Mouse (Mus musculus) liver, embryonic 15.5 days (tissue): ENCODE results near the gene Ephb1. TPM values are rescaled to one million over a fixed set of nuclear protein-coding genes. Genes with fewer than 3 reads are reported as not detected.

Source experiments
- ATAC-seq: fragments of 200-750 bp; cut with Nextera tagmentation; 2 replicates; pipeline ENCODE4 v1.8.0; 2017; ENCODE audit warnings: moderate number of reproducible peaks, mild to moderate bottlenecking, moderate library complexity; ENCODE audit not compliant: insufficient read depth
- H3K27ac ChIP-seq: fragments of 300-500 bp; sonication (generic); replicated peaks from 2 replicates; pipeline ENCODE4 v1.5.1; 2015; ENCODE audit warnings: mild to moderate bottlenecking, inconsistent platforms
- H3K27me3 ChIP-seq: fragments of 300-500 bp; sonication (generic); 2 replicates; pipeline ENCODE4 v1.6.1; 2015; ENCODE audit warnings: mild to moderate bottlenecking, inconsistent platforms
- H3K36me3 ChIP-seq: fragments of 300-500 bp; sonication (generic); replicated peaks from 2 replicates; pipeline ENCODE4 v1.6.1; 2015; ENCODE audit warnings: moderate library complexity, mild to moderate bottlenecking, inconsistent platforms
- H3K4me1 ChIP-seq: fragments of 300-500 bp; sonication (generic); replicated peaks from 2 replicates; pipeline ENCODE4 v1.6.1; 2015; ENCODE audit warnings: inconsistent platforms
- H3K4me2 ChIP-seq: fragments of 300-500 bp; sonication (generic); 2 replicates; pipeline ENCODE4 v1.6.1; 2015; ENCODE audit warnings: moderate library complexity, mild to moderate bottlenecking, inconsistent platforms
- H3K4me3 ChIP-seq: fragments of 300-500 bp; sonication (generic); replicated peaks from 2 replicates; pipeline ENCODE4 v1.5.1; 2015; ENCODE audit warnings: mild to moderate bottlenecking, inconsistent platforms
- H3K9ac ChIP-seq: fragments of 300-500 bp; sonication (generic); 2 replicates; pipeline ENCODE4 v1.6.1; 2015; ENCODE audit warnings: moderate library complexity, mild to moderate bottlenecking, inconsistent platforms
- H3K9me3 ChIP-seq: fragments of 300-500 bp; sonication (generic); replicated peaks from 2 replicates; pipeline ENCODE4 v1.6.1; 2016; ENCODE audit warnings: inconsistent platforms
- WGBS: fragments of 180-500 bp; shearing (Covaris S2); methylation state at CpG from one replicate; pipeline ENCODE4 v1.1.7; 2015; ENCODE audit warnings: mixed read lengths; ENCODE audit not compliant: insufficient replicate concordance; 5-methylcytosine and 5-hydroxymethylcytosine counted together
- polyA plus RNA-seq: library from polyadenylated mRNA; unstranded; fragments of >200 nt; fragmentation: Nextera tagmentation; extraction: Ambion mirVana; gene quantifications from 2 replicates; pipeline ENCODE4 v1.2.1, GENCODE M21; 2015

Gene Ephb1
- polyA plus RNA-seq, 1 experiment from 2014 or later, result 0.20 TPM

DNA sequence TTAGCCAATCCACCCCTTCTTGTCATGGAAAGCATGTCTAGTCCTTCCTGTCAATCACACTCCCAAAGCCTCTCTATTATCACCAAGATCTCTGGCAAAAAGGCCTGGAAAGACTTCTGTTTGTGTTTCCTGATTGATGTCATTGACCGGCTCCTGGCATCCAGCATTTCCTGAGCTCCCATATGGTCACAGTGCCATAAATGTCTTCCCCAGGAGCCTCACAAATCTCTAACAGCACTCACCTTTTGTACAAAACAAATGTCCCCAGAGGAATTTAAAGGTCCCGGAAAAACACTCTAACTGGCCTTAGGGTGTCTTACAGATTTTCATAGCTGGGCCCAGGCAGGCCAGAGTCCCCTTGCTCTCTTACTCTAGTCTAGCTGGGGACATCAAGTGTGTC is 112.9 kb downstream of the Ephb1 start:
- WGBS, result 55% methylated on average over 2 of the region's 2 CpGs
- Histone ChIP-seq H3K4me1 (no peaks in the 10 kb centered on the region), H3K27ac (no peak overlapping the region), H3K4me3 (no peak overlapping the region), H3K27me3 (no peaks in the 10 kb centered on the region), H3K36me3 (no peaks in the 10 kb centered on the region), H3K9ac (no peak overlapping the region), H3K4me2 (no peak overlapping the region), H3K9me3 (no peaks in the 10 kb centered on the region)
- no peak for ATAC-seq

DNA sequence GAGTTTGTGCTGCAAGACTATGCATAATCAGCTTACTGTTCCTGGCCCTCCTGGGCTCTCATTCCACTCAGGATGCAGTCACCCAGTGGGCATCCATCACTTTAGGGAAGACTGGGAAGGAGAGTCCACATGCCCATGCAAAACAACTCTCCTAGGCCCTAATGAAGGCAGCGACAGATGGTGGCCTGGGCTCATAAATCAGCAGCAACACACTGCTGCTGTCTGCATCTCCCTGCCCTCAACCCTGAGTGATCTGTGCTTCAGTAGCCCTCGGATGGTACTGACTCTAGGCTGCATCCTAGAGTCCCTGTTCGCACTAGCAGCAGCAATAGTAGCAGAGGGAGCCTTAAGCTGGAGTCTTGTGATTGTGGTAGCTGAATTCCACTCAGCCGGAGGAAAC is 114.3 kb downstream of the Ephb1 start:
- Histone ChIP-seq H3K27me3 (no peaks in the 10 kb centered on the region), H3K4me2 (no peak overlapping the region), H3K27ac (no peak overlapping the region), H3K9ac (no peak overlapping the region), H3K9me3 (no peaks in the 10 kb centered on the region), H3K4me1 (no peaks in the 10 kb centered on the region), H3K4me3 (no peak overlapping the region), H3K36me3 (no peaks in the 10 kb centered on the region)
- 47% methylated on average over 4 of the region's 4 CpGs for WGBS
- ATAC-seq, result no peak

DNA sequence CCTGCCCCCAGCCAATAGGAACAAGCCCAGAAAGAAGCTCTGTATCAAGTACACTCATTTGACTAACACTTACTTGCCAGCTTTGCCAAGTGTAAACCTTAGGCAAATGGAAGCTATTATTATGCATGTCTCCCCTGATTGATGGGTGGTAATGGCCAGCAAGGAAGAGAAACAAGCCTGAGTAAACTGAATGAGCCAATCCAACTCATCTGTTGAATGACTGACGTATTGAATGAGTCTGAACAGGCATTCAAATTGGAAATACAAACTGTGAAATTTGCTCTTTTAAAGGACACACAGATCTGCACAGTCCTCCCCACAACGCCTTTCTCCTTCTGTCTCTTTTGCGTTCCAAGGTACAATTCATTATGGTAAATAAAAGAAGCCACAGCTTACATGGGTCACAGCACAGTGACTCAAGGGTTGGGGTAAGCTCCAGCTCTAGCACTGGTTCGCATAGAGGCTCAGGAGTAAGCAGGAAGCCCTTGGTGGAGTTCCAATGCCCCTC is 119.0 kb downstream of the Ephb1 start:
- Histone ChIP-seq H3K27me3 (no peaks in the 10 kb centered on the region), H3K9ac (no peak overlapping the region), H3K36me3 (no peaks in the 10 kb centered on the region), H3K9me3 (no peaks in the 10 kb centered on the region), H3K4me2 (no peak overlapping the region), H3K27ac (no peak overlapping the region), H3K4me1 (no peaks in the 10 kb centered on the region), H3K4me3 (no peak overlapping the region)
- WGBS, result 52% methylated on average over 4 of the region's 4 CpGs
- ATAC-seq, result no peak

DNA sequence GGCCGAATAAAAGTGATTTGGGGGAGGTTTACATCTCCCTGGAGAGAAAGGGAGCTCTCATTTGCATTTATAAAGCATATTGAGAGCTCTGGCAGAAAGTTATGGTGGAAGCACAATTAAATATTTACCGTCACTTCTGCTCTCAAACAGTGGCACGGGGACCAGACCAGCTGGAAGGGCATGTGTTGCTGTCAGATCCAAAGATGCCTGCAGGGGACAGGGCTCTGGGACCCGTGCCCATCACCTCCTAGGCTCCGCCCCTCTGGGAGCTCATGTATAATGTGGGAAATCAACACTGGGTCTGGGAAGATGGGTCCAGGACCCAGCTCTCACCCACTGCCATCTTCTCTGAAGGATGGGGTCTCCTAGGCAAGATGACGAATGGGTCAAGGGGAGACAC is 123.2 kb downstream of the Ephb1 start:
- H3K27me3 ChIP-seq, result no peaks in the 10 kb centered on the region
- H3K4me1 ChIP-seq, result no peaks in the 10 kb centered on the region
- H3K9ac ChIP-seq, result no peak overlapping the region
- H3K4me2 ChIP-seq, result no peak overlapping the region
- no peaks in the 10 kb centered on the region for H3K9me3 ChIP-seq
- no peaks in the 10 kb centered on the region for H3K36me3 ChIP-seq
- H3K4me3 ChIP-seq, result no peak overlapping the region
- WGBS, result 49% methylated on average over 6 of the region's 6 CpGs
- H3K27ac ChIP-seq, result no peak overlapping the region
- ATAC-seq, result no peak

DNA sequence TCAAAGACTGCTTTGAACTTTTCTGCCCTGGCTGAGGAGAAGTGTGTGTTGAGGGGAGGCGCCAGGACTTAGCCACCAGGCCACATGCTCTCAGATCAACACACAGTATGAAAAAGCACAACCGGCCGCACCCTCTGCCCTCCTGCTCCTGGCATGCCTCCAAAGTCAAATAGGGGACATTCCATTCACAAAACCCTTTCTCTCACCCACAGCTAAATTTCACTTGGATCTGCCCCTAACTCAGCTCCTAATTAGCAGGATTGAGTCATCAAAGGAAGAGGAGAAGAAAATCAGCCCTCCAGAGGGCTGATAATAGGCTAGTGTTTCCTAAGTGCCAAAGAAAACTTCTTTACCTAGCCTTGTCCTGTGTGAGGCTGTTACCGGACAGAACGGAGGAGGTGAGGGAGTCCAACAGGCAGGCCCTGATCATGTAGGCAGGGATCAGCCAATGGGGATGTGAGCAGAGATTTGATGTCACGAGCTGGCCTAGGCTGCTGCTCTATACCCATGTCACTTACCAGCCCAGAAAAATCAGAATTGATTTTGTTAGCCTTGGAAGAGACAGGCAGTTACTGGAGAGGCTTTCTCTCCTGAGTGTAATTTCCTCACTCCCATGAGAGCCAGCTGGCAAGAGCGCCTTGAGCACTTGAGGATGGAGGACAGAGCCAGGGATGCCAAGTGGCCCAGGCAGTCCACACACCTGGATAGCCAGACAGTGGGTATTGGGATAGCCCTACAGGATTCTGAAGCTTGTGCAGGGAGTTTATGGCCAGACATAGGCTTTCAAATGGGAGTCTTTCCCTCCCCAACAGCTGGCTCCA is 137.5 kb downstream of the Ephb1 start:
- H3K36me3 ChIP-seq, result no peaks in the 10 kb centered on the region
- no peak for ATAC-seq
- H3K4me1 ChIP-seq, result no peaks in the 10 kb centered on the region
- H3K4me2 ChIP-seq, result no peak overlapping the region
- no peaks in the 10 kb centered on the region for H3K27me3 ChIP-seq
- no peaks in the 10 kb centered on the region for H3K9me3 ChIP-seq
- H3K4me3 ChIP-seq, result no peak overlapping the region
- H3K9ac ChIP-seq, result no peak overlapping the region
- WGBS, result 57% methylated on average over 7 of the region's 7 CpGs
- H3K27ac ChIP-seq, result no peak overlapping the region

DNA sequence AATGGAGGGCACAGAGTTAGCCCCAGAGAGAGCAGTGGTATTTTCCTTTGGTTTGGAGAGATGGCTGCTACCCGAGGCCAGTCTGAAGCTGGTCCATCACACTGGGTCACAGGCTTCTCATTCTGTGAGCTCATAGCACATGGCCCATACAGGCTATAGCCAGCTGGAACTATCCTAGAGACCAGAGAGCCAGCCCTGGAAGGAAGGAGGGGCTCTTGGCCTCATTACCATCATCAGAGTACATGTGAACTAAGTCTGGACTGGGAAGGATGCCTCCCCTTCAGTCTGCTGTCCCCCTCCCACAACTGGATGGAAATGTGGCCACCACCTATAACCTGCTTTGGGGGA is 142.5 kb downstream of the Ephb1 start:
- Histone ChIP-seq H3K4me3 (no peak overlapping the region), H3K9ac (no peak overlapping the region), H3K4me1 (no peaks in the 10 kb centered on the region), H3K9me3 (no peaks in the 10 kb centered on the region), H3K36me3 (no peaks in the 10 kb centered on the region), H3K4me2 (no peak overlapping the region), H3K27ac (no peak overlapping the region), H3K27me3 (no peaks in the 10 kb centered on the region)
- no peak for ATAC-seq
- 31% methylated on average over 1 of the region's 1 CpGs for WGBS

DNA sequence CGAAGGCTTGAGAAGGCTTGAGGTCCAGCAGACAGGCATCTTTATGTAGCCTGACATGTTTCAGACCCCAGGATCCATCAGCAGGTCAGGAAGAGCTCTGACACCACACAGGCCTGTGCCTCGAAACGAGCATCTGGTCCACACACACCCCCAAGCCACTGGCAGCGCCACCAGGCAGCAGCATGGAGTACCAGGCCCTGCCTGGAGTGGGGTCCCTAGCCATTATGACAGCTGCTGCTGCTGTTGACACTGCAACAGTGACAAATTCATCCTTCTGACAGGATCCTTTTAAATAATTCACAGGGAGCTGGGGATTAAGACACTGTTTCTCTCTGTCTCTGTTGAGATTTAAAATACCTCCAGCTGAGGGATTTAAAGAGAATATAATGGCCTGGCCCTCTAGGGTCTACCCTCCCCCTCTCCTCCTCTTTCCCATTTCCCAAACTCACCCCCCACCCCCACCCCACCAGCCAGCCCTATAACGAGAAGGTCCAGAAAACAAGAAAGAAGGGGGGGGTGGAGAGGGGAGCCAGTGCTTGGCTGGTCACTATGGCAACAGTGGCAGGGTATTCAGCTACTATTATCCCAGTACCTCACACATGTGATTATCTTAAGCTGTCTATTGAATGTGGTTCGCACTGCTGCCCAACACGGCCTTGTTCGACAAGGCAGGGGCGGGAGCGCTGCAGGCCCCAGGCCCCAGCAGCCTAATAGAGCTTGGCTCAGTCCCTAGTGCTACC is 143.0 kb downstream of the Ephb1 start:
- ATAC-seq, result no peak
- Histone ChIP-seq H3K4me1 (no peaks in the 10 kb centered on the region), H3K9me3 (no peaks in the 10 kb centered on the region), H3K27ac (no peak overlapping the region), H3K9ac (no peak overlapping the region), H3K36me3 (no peaks in the 10 kb centered on the region), H3K4me3 (no peak overlapping the region), H3K27me3 (no peaks in the 10 kb centered on the region), H3K4me2 (no peak overlapping the region)
- WGBS, result 46% methylated on average over 10 of the region's 10 CpGs

DNA sequence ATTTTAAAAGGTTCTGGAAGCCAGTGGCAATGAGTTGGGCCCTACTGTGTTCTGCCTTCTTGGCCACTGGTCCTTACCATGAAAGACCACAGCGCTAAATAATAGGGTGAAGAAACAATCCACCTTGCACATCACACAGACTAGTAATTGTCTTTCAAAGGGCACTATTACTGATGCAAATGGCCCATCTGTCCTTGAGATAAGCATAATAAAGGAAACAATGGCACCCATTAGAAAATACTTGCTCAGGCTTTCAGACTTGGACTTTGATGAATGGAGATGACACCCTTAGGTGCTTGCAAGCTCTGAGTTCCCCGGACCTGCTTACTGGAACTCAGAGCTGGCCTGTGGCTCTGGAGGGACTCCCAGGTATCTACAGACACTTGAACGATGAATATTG is 149.0 kb downstream of the Ephb1 start:
- Histone ChIP-seq H3K27ac (no peak overlapping the region), H3K4me2 (no peak overlapping the region), H3K27me3 (no peaks in the 10 kb centered on the region), H3K4me1 (no peaks in the 10 kb centered on the region), H3K36me3 (no peaks in the 10 kb centered on the region), H3K9me3 (no peaks in the 10 kb centered on the region), H3K4me3 (no peak overlapping the region), H3K9ac (no peak overlapping the region)
- 51% methylated on average over 3 of the region's 3 CpGs for WGBS
- no peak for ATAC-seq

DNA sequence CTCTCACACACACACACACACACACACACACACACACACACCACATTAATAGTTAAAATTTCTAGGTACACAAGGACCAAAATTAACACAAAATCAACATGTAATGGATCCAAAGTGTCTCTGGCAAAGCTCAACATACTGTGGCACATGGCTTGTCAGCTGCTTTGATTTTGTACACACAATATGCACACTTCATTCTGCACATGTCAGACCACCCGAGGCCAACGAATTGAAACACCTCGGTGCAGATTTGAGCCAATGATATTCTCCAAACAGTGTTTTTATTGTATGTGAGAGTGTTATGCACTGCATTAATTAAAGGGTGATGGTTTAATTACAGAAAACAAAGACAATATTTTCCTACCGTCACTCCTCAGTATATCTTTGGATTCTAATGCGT is 152.6 kb downstream of the Ephb1 start:
- WGBS, result 69% methylated on average over 5 of the region's 5 CpGs
- no peak overlapping the region for H3K4me2 ChIP-seq
- H3K9me3 ChIP-seq, result no peaks in the 10 kb centered on the region; the same call in 1 of the 2 replicates
- ATAC-seq, result no peak
- no peak overlapping the region for H3K4me3 ChIP-seq
- no peak overlapping the region for H3K27ac ChIP-seq
- H3K4me1 ChIP-seq, result no peaks in the 10 kb centered on the region
- no peaks in the 10 kb centered on the region for H3K36me3 ChIP-seq
- no peak overlapping the region for H3K9ac ChIP-seq
- H3K27me3 ChIP-seq, result no peaks in the 10 kb centered on the region

DNA sequence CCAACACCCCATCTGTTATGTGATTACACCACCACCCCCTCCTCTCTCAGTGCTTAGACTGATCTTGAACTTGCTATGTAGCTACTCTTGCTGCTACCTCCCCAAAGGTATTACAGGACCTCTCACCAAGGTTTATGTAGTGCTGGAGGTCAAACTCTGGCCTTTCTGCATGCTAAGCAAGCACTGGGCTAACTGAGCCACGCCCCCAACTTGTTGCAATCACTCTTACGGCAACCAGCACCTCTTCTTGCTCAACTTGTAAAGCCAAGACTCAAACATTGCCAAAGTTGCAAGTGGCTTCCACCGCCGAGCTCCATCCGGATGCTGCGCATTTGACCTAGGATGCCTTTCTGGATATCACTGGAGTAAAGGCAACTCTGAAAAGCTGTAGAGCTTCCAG is 157.6 kb downstream of the Ephb1 start:
- H3K27ac ChIP-seq, result no peak overlapping the region
- ATAC-seq, result no peak
- no peaks in the 10 kb centered on the region for H3K27me3 ChIP-seq
- no peaks in the 10 kb centered on the region for H3K4me1 ChIP-seq
- H3K4me2 ChIP-seq, result no peak overlapping the region
- no peak overlapping the region for H3K4me3 ChIP-seq
- 68% methylated on average over 6 of the region's 6 CpGs for WGBS
- no peaks in the 10 kb centered on the region; the same call in 1 of the 2 replicates for H3K9me3 ChIP-seq
- no peaks in the 10 kb centered on the region for H3K36me3 ChIP-seq
- H3K9ac ChIP-seq, result no peak overlapping the region

DNA sequence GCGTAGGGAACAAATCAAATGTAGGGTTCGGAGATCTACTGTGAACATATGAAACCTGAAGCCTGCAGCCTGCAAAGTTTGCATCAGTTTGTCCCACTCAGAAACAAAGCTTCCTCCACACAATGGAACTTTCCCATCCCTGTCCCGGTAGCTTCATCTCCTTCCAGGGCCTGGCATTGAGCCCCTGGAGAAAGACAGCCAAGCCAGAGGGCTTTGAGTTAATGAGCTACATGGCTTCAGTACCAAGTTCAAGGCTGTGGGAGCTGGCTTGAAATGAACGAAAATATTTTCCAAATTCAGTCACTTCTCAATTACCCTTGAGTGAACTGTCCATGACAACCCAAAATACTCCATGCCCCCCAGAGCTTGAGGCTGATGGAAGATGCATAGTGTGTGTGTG is 160.4 kb downstream of the Ephb1 start:
- Histone ChIP-seq H3K9ac (no peak overlapping the region), H3K4me1 (no peaks in the 10 kb centered on the region), H3K27ac (no peak overlapping the region), H3K27me3 (no peaks in the 10 kb centered on the region), H3K4me2 (no peak overlapping the region), H3K4me3 (no peak overlapping the region), H3K36me3 (no peaks in the 10 kb centered on the region), H3K9me3 (no peaks in the 10 kb centered on the region; the same call in 1 of the 2 replicates)
- WGBS, result 67% methylated on average over 4 of the region's 4 CpGs
- no peak for ATAC-seq
